Mouse (Mus musculus) neural tube, postnatal 0 days (tissue): ENCODE results near the gene Olfr983. TPM values are rescaled to one million over a fixed set of nuclear protein-coding genes. Genes with fewer than 3 reads are reported as not detected.

Experiments
- polyA plus RNA-seq: library from polyadenylated mRNA; unstranded; fragments of >200 nt; fragmentation: Nextera tagmentation; extraction: Ambion mirVana; gene quantifications from 2 replicates; pipeline ENCODE4 v1.2.1, GENCODE M21; 2015

Olfr983 gene
- not detected in 2 replicates for polyA plus RNA-seq

GRCm38 (mm10) chr9:40093495-40093894 is at the start of gene Olfr983:
Gene Olfr983, minus strand, starts transcription at chr9:40093595.

GRCm38 (mm10) chr9:40130084-40130483 is 36.7 kb upstream of the Olfr983 start, which contains the start of gene Olfr985:
Gene Olfr985, minus strand, starts transcription at chr9:40130184.

GRCm38 (mm10) chr9:40114106-40114505 is 20.7 kb upstream of the Olfr983 start, which contains the start of gene Olfr984:
Gene Olfr984, minus strand, starts transcription at chr9:40114206.

GRCm38 (mm10) chr9:40073529-40073928 is 19.9 kb downstream of the Olfr983 start, which contains the start of gene Olfr982:
Gene Olfr982, plus strand, starts transcription at chr9:40073829.

Other genes starting within 250 kb of the Olfr983 start
- gene Olfr972, start 227.2 kb downstream of the Olfr983 start, polyA plus RNA-seq: not detected in 2 replicates
- not detected in 2 replicates for gene Olfr229, start 186.3 kb downstream of the Olfr983 start, polyA plus RNA-seq
- gene Olfr974, start 156.1 kb downstream of the Olfr983 start, polyA plus RNA-seq: not detected in 2 replicates
- not detected in 2 replicates for gene Olfr975, start 141.5 kb downstream of the Olfr983 start, polyA plus RNA-seq
- gene Olfr976, start 132.5 kb downstream of the Olfr983 start, polyA plus RNA-seq: not detected in 2 replicates
- gene Olfr978, start 101.5 kb downstream of the Olfr983 start, polyA plus RNA-seq: not detected in 2 replicates
- gene Olfr979, start 90.1 kb downstream of the Olfr983 start, polyA plus RNA-seq: not detected in 2 replicates
- gene Olfr980, start 84.0 kb downstream of the Olfr983 start, polyA plus RNA-seq: not detected in 2 replicates
- 0.05 TPM in 1 of 2 replicates, not detected in the other for gene Olfr981, start 72.1 kb downstream of the Olfr983 start, polyA plus RNA-seq
- not detected in 2 replicates for gene Olfr982, start 19.8 kb downstream of the Olfr983 start, polyA plus RNA-seq
- not detected in 2 replicates for gene Olfr984, start 20.6 kb upstream of the Olfr983 start, polyA plus RNA-seq
- gene Olfr985, start 36.6 kb upstream of the Olfr983 start, polyA plus RNA-seq: not detected in 2 replicates
- not detected in 2 replicates for gene Tmem225, start 54.5 kb upstream of the Olfr983 start, polyA plus RNA-seq
- gene Olfr986, start 87.3 kb upstream of the Olfr983 start, polyA plus RNA-seq: not detected in 2 replicates
- 6.6 and 7.0 TPM in 2 replicates for gene Zfp202, start 98.7 kb upstream of the Olfr983 start, polyA plus RNA-seq
- gene Scn3b, start 175.6 kb upstream of the Olfr983 start, polyA plus RNA-seq: 89.1 and 105 TPM in 2 replicates